Mouse (Mus musculus) cerebellum, adult (tissue): Measurements from ENCODE around the gene Wfdc9.

Experiments
- ATAC-seq: cut with Nextera tagmentation; 2 replicates; pipeline ENCODE4 v1.9.2; 2017; ENCODE audit warnings: mild to moderate bottlenecking, moderate library complexity, mixed read lengths; ENCODE audit not compliant: insufficient number of reproducible peaks, low FRiP score, low TSS enrichment

Gene Wfdc9

GRCm38 (mm10) chr2:164656483-164656882 is at the start of gene Wfdc9:
Gene Wfdc9 (minus strand): TSS chr2:164656583.
- ATAC-seq, result no peak

- no peak for ATAC-seq
Measured at GRCm38 (mm10) chr2:164705991-164706390, 49.6 kb upstream of the Wfdc9 start.

GRCm38 (mm10) chr2:164705328-164705727 is 48.9 kb upstream of the Wfdc9 start:
- ATAC-seq, result no peak

- no peak for ATAC-seq
Measured at GRCm38 (mm10) chr2:164704235-164704634, 47.9 kb upstream of the Wfdc9 start.

- ATAC-seq, result no peak
Measured at GRCm38 (mm10) chr2:164701761-164702160, 45.4 kb upstream of the Wfdc9 start.

GRCm38 (mm10) chr2:164700959-164701358 is 44.6 kb upstream of the Wfdc9 start:
- ATAC-seq, result no peak

GRCm38 (mm10) chr2:164698201-164698600 is 41.8 kb upstream of the Wfdc9 start, which contains the start of gene Spint4:
Gene Spint4 (plus strand): TSS chr2:164698501.
- ATAC-seq, result no peak

- ATAC-seq, result no peak
Measured at GRCm38 (mm10) chr2:164684807-164685206, 28.4 kb upstream of the Wfdc9 start, which contains the start of gene Wfdc13. Gene Wfdc13 (plus strand): TSS chr2:164685107.

- no peak for ATAC-seq
Measured at GRCm38 (mm10) chr2:164679906-164680305, 23.5 kb upstream of the Wfdc9 start.

- ATAC-seq, result no peak
Measured at GRCm38 (mm10) chr2:164678848-164679625, 22.7 kb upstream of the Wfdc9 start.

GRCm38 (mm10) chr2:164676916-164677685 is 20.7 kb upstream of the Wfdc9 start:
- no peak for ATAC-seq

GRCm38 (mm10) chr2:164676103-164676502 is 19.7 kb upstream of the Wfdc9 start:
- no peak for ATAC-seq

GRCm38 (mm10) chr2:164673987-164674386 is 17.6 kb upstream of the Wfdc9 start, which contains the start of gene Wfdc11:
Gene Wfdc11 (minus strand): TSS chr2:164674087.
- no peak for ATAC-seq

- ATAC-seq, result no peak
Measured at GRCm38 (mm10) chr2:164670938-164671337, 14.6 kb upstream of the Wfdc9 start.

GRCm38 (mm10) chr2:164670261-164670660 is 13.9 kb upstream of the Wfdc9 start:
- ATAC-seq, result no peak

GRCm38 (mm10) chr2:164664851-164665250 is 8.5 kb upstream of the Wfdc9 start:
- ATAC-seq, result no peak

GRCm38 (mm10) chr2:164655858-164656257 is 525 bp downstream of the Wfdc9 start, which contains the start of gene Wfdc10:
Gene Wfdc10 (plus strand): TSS chr2:164656046.
- ATAC-seq, result no peak

- ATAC-seq, result no peak
Measured at GRCm38 (mm10) chr2:164641881-164642673, 14.3 kb downstream of the Wfdc9 start.

GRCm38 (mm10) chr2:164641129-164641528 is 15.3 kb downstream of the Wfdc9 start:
- ATAC-seq, result no peak

GRCm38 (mm10) chr2:164638696-164639095 is 17.7 kb downstream of the Wfdc9 start, which contains the start of gene Wfdc16:
Gene Wfdc16 (minus strand): TSS chr2:164638796.
- ATAC-seq, result no peak
